Mouse (Mus musculus): ENCODE data around the gene Xrcc5.

- no peak for TF ChIP-seq POLR2A (IDR thresholded peaks at IDR 0.05; ENCODE audit: borderline replicate concordance, control insufficient read depth, low read depth, low read length)
- TF ChIP-seq CTCF (IDR thresholded peaks at IDR 0.05; ENCODE audit: control insufficient read depth, insufficient read depth, low read length): no peak
Observed at GRCm38 (mm10) chr1:72316901-72317300, 9.7 kb downstream of the Xrcc5 start.

Measured in bone marrow, adult 2 months (tissue).